Mouse (Mus musculus) gastrocnemius, postnatal 4 days (tissue): ENCODE measurements at regions not wholly inside any gene's neighbourhood (a gene's known extent, or its start where the extent isn't known, plus 50 kb on each side); places are given as distances from the start of the nearest gene placed in this dataset.
"Not testable (repeated sequence)": the region's sequence is repeated elsewhere in the genome, so short reads cannot be mapped to it uniquely, and the experiment has no call there.

Experiments used
- DNase-seq, 2 experiments: peaks; one replicate each; pipeline ENCODE4 v3.0.0; 2021 to 2022; ENCODE audit warnings: low spot score in 2 of 2, mixed read lengths in 2 of 2

DNA sequence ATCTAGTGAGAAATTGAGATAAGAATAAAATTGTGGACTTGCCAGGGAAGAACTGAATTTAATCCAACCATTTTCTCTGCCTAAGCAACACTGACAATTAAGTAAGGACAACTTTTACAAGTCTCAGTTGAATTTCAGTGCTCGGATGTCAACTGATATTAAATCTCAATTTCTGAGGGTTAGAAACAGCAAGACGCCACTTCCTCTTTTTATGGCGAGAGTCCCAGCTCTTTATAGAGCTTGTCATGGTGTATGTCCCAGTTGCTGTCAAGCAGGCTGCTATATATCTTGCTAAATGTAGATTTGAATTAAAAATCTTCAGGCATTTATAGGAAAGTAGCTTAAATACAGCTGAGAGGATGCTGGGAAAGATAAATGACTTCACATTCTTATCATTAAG lies 697.8 kb upstream of the Got2 start:
- no peak for DNase-seq

- no peak for DNase-seq
Measured at GRCm38 (mm10) chr8:96552512-96552911, 664.2 kb upstream of the Got2 start.

GRCm38 (mm10) chr8:96550408-96550807 lies 662.1 kb upstream of the Got2 start:
- DNase-seq: no peak

GRCm38 (mm10) chr8:96548663-96549062 lies 660.3 kb upstream of the Got2 start:
- no peak for DNase-seq

DNA sequence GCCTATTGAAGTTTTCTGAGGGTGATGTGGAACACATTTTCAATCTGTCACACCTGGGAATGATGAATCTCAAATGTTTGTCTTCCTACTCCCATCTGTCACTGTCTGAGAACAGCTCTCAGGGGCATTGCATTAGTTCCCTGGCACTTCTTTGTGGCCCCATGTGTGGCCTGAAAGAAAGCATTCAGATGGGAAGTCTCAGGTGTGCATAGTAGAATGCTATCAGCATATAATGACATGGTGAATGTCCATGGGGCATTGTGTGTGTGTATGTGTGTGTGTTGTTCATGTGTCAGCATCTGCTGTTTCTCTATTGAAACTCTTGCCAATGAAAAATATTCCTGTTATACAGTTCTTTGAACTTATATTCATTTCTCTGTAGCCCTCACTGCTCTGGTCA lies 659.8 kb upstream of the Got2 start:
- no peak for DNase-seq

- no peak for DNase-seq
Measured at GRCm38 (mm10) chr8:96542215-96542614, 653.9 kb upstream of the Got2 start.

DNA sequence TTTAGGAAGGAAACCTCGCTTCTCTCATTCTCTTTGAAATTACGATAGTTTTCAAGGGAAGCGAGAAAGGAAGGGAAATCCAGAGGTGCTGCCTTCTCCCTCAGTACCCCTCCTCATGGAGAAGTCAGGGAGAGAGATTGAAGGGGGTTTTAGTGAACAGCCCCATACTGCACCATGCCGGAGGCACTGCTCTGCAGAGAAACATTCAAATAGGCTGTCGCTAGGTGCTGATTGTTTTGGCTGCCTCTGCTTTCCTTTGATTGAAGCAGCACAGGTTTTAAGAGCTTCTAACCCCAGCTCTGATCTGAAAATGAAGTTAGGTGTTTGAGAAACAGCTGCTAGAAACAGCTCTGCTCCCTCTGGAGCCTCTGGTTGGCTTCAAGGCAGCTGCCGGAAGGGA lies 610.5 kb upstream of the Got2 start:
- DNase-seq: no peak

DNA sequence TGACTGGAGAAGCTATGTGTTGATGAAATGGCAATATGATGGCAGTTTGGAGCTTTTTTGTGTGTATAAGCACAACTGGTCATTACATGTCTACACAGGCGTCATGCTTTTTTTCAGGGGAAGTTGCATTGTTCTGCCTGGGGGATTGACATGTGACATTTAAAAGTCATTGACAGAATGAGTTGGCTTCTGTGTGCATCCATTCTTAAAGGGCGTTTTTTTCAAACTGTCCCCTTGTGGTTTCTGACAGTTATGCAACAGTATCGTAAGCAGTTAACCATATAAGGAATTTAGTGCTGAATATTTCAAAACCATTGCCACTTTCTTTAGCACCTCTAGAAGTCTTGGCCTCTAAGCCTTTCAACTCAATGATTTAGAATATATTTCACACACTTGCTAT lies 607.1 kb upstream of the Got2 start:
- no peak for DNase-seq

DNA sequence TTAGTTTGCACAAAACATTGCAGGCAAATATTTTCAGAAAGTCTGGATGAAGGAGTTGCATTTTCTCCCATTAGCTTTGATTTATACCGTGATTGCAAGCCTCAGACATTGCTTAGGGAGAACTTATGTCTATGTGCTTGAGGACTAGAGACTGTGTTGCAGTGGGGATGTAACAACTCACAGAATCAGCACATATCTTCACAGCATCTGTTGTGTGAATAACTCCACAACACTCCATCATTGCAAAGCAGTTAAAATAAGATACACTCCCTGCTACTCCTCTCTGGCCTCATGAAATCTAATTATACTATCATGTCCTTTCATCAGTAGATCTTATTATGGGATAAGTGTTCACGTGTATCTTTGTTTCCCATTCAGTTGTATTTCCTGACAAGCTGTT lies 601.5 kb upstream of the Got2 start:
- no peak for DNase-seq

DNA sequence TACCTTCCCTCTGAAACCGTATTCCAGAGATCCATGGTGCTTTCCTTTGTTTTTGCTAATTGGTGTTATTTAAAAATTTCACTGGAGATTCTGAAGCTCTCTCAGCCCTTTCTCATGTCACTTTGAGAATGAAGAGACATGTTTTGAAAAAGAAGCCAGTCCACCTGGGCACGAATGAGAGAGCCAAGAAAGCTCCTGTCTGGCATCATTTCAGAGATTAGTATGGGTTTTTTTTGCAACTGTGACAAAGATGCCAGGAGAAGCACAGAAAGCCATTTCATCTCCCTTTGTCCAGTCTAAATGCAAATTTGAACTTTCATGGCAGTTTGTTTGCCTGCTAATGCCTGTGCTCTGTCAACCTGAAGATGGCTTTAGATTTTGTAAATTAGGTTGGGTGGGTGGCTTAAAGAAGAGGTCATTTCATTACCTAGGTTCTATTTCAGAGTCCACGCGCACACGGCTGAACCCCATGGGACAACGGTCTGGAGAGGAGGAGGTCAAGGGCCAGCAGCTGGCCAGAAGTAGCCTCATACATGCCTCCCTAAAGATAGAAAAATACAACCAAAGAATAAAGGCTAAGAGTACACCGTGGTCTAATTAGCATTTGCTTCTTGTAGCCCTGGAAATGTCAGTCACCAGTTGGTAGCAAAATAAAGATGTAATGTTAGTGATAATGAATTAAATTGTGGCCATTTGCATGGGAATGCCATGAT lies 600.5 kb upstream of the Got2 start:
- DNase-seq: no peak

DNA sequence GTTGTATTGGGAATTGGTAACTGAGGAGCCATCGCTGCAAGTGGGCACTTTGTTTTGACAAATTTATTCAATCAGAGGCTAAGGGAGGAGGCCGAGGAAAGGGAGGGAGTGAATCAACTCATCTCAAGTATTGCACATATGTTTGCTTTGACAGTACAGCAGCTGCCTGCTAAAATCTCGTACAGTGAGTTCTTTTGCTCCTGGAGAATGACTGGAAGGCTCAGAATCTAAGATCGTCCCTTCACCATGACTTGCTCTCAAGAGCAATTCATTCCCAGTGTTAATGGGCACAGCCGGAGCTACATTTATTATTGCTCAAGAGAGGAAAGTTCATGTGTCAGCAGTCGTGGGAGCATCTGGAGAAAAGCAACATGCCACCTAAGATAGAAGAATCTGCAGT lies 567.6 kb upstream of the Got2 start:
- DNase-seq: no peak

DNA sequence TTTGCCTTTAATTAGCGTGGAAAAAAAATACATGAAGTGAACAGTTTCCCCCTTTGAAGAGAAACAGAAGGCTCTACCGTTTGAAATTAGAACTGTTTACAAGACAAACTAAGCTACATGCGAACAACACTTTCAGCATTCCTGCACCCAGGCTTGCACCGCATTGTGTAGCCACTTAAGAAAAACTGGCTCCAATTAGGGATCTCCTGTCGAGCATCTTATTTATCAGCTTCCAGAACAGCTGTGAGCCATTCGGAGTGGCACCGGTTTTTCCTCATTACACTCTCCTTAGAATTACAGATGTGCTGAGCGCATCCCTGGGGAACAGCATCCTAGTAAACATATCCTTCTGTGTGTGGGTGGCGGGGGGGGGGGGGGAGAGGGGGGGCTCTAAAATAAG lies 567.0 kb upstream of the Got2 start:
- no peak for DNase-seq

GRCm38 (mm10) chr8:96429708-96430107 lies 541.4 kb upstream of the Got2 start:
- DNase-seq: no peak

DNA sequence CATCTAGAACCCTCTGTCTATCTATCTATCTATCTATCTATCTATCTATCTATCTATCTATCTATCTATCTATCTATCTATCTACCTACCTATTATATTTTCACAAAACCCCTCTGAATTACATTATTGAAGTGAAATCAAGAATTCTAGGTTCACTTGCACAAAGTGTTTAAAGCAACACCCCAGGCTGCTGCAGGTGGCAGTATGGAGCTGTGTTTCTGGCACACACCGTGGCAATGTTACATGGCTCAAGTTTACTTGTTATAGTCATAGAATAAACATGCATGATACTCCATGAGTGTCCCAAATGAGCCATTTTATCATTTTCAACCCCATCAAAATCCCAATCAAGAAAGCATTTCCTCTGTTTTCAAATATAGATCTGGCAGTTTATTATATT lies 538.6 kb upstream of the Got2 start:
- no peak for DNase-seq

GRCm38 (mm10) chr8:96409601-96410000 lies 521.3 kb upstream of the Got2 start:
- no peak for DNase-seq

- DNase-seq: no peak
Measured at GRCm38 (mm10) chr8:96404549-96405145, 516.3 kb upstream of the Got2 start.

DNA sequence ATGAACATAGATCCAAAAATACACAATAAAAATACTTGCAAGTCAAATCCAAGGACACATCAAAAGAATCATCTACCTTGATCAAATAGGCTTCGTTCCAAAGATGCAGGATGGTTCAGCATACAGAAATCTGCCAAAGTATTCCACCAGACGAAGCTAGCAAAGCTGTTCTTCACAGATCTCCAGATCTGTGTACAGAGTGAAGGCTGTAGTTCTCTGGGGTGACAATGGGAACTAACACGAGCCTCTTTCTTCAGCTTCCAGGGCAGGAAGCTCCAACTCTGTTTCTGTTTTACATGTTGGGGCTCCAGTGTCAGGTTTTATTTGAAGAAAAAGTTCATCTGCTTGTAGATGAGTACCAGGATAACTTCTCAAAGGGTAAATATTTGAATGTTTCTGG lies 515.3 kb upstream of the Got2 start:
- DNase-seq: no peak

- not testable (repeated sequence) for DNase-seq
Measured at GRCm38 (mm10) chr8:96399381-96399780, 511.0 kb upstream of the Got2 start.

DNA sequence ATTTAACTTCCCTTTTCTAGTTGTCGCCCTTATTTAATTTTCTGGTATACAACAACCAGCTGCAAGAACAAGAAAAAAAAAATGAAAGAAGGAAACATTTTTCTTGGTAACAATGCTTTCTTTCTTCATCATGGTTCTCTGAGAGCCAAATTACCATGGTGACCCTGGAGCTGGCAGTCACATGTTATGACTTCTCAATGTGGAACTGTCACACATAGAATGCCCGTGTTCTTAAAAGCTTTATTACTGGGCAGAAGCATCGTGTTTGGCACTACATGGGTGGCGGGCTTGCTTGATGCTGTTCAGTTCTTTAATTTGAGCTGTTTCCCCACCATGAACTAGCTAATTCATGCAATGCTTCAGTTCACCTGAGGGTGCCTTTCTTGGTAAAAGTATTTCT lies 504.7 kb upstream of the Got2 start:
- no peak for DNase-seq

DNA sequence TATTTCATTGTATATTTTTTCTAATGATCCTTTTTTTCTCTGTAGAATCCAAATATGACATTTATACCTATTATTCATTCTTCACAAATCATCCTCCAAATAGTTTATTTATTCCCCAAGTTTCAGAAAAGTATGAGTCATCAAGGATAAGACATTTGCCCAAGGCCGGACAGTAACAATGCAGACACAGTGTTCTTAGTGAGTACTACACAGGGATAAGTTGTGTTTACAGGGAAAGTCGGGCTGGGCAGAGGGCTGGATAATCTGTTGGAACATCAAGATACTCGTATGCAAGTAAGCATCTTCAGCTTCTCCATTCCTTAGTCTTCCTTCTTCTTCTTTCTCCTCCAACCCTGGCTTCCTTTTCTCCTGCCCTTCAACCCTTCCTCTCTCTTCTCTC lies 500.9 kb upstream of the Got2 start:
- DNase-seq: no peak

DNA sequence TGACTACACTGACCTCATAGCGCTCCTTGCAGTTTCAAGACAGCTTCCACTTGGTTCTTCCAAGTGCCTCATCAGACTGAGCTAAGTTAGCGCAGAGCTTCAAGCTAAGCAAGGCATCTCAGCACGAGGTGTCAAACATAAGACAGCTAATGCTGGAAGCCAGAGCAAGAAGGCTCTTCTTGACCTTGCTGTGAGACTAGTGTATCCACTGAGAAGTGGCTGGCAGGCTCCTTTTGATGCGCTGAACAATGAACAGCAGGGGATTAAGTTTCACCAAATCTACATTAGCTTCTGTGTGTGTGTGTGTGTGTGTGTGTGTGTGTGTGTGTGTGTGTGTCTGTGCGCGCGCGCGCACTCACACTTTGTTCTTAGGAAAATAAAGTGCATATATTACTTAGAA lies 482.2 kb upstream of the Got2 start:
- DNase-seq: no peak

DNA sequence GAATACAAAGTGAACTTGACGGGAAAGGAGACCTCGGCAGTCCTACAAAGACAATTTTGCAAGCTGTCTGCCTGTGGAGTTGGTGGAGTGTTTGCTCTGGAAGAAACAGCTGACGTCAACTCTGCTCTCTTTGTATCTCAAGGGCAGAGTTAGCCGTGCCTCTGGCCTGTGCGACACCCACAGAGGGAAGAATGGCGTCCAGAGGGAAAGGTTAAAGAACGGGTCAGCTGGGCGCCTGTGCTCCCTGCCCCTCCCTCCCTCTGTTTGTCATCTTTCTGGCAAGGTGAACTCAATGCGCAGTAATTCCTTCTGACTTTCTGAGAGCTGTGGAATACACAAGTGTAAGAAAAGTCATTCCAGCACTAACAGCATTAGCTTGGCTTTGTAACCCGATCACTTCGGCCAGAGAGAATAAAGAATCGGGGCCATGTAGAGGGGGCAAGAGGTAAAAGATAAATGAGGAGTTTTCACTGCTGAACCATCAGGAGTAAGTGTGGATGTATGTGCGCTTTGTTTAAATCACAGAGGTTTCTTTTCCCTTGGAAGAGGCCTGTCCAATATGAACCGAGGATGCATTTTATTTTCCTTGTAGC lies 474.6 kb upstream of the Got2 start:
- no peak for DNase-seq

DNA sequence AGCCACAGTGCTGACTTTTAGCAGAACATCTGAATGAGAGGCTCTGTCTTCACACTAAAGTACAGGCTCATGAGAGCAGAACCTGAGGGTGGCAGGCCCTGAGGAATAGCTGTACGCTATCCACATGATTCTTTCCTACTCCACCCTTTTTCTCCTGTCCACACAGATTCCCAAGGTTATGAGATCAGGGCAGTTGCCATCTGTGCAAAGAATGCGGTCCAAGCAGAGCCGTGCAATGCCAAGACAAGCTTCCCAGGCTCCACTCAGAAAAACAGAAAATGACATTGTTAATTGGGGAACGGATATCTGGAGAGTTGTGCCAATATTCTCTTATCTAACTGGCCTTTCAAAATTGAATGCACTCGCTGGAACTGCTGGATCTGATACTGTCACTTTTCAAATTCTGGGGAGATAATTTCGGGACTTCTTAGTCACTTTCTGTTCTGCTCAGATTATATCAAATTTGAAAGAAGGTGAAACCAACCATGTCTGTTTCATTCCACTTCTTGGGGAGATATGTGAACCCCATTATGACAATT lies 462.3 kb upstream of the Got2 start:
- DNase-seq: no peak
